Mouse (Mus musculus) lung, postnatal 4 days (tissue): ENCODE measurements around the gene Tnfaip8l1.

Experiments
- DNase-seq, 2 experiments: peaks; one replicate each; pipeline ENCODE4 v3.0.0; 2021

The Tnfaip8l1 gene

DNA sequence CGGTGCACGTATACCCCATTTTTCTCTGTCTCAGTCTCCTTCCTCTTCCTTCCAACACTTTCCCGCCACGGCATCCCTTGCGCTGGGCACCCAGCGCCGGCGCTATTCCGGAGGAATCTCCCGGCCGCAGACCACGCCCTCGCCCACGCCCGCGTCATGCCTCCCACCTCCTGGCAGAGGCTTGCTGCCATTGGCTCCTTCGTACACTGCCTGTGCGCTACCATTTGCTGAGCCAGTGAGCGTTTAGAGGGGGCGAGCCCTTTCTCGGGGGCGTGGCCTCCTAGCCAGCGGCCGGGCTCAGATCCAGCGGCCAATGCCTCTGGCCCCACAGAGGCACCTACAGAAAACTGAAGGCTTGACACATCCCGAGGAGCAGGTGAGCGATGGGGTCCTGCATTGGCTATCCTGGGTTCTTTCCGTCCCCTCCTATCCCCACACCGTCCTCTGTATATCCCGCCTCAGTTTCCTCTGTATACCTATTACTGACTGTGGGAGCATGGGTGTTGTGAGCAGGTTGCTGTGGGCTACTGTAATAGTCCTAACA, at the start of gene Tnfaip8l1:
Tnfaip8l1 (plus strand) TSS at position 247 of the 544 bp plus-strand sequence.
- peak; percentile 97 to 98 for DNase-seq

GRCm38 (mm10) chr17:56112743-56113142, 49.5 kb upstream of the Tnfaip8l1 start:
- DNase-seq = no peak

DNA sequence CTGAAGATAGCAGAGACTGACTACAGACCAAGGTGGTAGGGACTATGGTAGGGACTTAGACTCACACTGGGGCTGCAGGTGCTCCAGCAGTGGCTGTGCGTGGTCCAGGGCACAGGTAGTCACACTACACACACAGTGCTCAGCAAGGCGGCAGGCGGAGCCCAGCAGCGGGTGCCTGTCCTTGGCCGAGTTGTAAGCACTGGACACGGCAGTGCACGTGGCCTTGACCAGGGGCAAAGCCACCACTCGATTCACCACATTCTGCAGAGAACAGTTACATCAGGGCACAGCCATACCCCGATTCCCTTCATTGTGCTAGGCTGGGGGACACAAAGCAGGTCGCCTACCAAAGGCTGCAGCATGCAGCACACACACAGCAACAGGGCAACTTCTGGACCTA, 46.1 kb upstream of the Tnfaip8l1 start:
- DNase-seq = no peak

DNA sequence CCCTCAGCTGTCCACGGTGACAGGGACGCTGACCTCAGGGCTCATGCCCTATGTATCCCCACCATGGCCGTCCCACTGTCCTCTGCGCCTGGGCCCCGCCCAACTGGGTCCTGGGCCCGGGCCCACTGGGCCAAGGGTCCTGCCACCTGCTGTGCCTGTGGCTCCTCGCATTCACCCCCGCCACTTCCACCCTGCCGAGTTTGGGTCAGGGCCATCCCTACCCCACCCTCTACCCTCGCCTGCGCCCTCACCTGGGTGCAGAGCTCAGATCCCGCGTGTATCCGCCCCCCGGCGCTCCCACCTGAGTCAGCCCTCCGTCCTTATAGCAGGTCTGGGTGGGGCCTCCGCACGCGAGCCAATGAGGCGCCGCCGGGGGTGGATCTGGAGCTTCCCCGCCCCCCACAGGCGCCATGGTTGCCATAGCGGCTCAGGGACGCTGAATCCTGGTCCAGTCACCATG, 45.0 kb upstream of the Tnfaip8l1 start, which contains the start of gene Plin5:
Plin5 (minus strand) TSS at position 346 of the 460 bp plus-strand sequence.
- DNase-seq = peak; percentile 50 to 64

GRCm38 (mm10) chr17:56119431-56119830, 42.8 kb upstream of the Tnfaip8l1 start:
- DNase-seq = no peak

- peak; percentile 40 to 59 for DNase-seq
Observed at GRCm38 (mm10) chr17:56119981-56120880, 42.0 kb upstream of the Tnfaip8l1 start.

- DNase-seq = no peak
Observed at GRCm38 (mm10) chr17:56121826-56122225, 40.5 kb upstream of the Tnfaip8l1 start, which contains the start of gene Lrg1. Gene Lrg1, minus strand, starts transcription at chr17:56122001.

- no peak for DNase-seq
Observed at GRCm38 (mm10) chr17:56123161-56123560, 39.1 kb upstream of the Tnfaip8l1 start.

- DNase-seq = no peak
Observed at GRCm38 (mm10) chr17:56123681-56124340, 38.5 kb upstream of the Tnfaip8l1 start.

- peak in 1 of 2 experiments; percentile 67 for DNase-seq
Observed at GRCm38 (mm10) chr17:56124377-56125275, 37.7 kb upstream of the Tnfaip8l1 start.

DNA sequence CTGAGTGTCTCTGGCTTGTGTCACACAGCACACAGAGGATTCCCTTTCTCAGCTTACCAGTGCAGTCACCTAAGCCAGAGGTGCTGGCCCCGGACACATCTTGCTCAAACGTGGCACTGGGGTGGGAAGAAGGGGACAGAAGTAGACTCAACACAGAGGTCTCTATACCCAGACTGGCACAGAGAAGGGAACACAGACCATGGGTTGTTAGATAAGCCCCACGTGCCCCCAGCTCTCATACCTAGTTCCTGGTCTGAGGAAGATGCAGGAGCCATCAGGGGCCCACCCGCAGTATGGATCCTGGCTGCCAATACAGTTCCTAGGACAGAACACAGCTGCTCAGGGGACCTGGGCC, 37.0 kb upstream of the Tnfaip8l1 start:
- DNase-seq = no peak

DNA sequence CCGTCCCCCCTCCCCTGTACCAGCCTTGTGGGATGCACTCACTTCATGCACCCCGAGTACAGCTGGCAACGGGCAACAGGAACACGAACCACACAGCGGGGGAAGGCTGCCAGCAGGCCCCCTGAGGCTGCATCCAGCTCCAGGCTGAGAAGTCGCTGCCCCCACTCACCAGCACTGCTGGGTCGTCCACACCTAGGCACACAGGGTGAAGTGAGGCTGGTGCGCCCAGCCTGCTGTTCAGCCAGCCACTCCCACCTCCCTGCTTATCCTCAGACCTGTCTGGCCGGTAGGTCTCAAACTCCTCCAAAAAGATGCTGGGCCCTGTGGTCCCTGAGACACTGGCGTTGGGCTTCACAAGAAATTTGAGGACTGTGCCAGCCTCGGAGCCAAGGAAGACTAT, 36.1 kb upstream of the Tnfaip8l1 start:
- no peak for DNase-seq

GRCm38 (mm10) chr17:56128246-56128645, 34.0 kb upstream of the Tnfaip8l1 start:
- no peak for DNase-seq

- DNase-seq = no peak
Observed at GRCm38 (mm10) chr17:56131136-56131535, 31.1 kb upstream of the Tnfaip8l1 start.

DNA sequence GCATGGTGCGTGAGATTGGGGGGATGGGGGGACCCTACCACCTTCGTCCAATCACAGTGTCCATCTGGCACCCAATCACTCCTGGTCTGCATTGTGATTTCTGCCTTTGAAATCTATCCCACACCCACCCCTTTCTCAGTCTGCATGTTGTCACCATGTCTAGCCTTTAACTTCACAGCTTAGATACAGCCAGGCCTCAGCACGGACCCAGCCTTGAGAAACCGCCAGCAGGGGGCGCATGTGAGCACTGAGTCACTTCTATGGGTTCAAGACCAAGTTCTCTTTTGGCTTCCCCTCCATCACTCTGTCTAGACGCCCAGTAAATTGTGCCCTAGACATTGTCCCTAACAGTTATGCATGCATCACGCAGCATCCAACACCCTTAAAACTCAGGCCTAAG, 30.5 kb upstream of the Tnfaip8l1 start:
- DNase-seq = peak in 1 of 2 experiments; percentile 80

- peak; percentile 66 to 82 for DNase-seq
Observed at GRCm38 (mm10) chr17:56132661-56133060, 29.6 kb upstream of the Tnfaip8l1 start.

DNA sequence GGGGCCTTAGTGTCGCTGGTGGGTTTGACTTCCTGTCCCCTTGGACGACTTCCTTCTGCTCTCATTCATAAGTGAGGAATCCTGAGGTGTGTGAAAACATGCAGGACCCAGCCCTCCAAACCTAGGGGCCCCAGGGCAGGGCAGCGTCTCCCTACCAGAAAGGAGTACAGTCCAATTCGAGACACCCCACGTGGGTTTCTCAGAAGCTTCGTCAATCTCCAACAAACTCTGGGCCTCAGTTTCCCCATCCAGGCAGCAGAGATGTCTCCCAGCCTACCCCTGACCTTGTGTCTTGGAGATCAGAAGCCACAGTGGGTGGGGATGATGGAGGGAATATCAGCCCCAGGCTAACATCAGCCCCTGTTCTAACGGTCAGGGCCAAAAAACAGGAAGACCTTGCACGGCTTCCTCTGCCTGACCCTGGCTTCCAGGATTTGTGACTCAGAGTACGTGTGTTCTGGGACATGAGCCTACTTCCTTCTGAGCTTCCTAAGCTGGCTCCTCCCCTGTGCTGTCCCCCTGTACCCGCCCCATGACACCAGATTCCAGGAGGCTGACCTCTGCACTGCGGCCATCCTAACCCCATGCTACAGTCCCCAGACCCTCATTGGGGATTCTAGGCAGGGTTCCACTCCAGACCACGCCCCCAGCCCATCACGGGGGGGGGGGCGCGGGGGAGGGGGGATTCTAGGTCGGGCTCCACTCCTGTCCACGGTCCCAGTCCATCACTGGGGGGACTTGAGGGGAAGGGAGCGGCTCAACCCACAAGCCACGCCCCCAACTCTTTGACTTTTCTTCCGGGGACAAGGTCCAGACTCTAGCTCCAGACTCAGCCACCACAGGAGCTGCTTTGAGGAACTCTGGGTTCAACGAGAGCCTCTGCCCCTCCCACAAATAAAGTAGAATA, 28.6 kb upstream of the Tnfaip8l1 start:
- peak; percentile 70 to 72 for DNase-seq

DNA sequence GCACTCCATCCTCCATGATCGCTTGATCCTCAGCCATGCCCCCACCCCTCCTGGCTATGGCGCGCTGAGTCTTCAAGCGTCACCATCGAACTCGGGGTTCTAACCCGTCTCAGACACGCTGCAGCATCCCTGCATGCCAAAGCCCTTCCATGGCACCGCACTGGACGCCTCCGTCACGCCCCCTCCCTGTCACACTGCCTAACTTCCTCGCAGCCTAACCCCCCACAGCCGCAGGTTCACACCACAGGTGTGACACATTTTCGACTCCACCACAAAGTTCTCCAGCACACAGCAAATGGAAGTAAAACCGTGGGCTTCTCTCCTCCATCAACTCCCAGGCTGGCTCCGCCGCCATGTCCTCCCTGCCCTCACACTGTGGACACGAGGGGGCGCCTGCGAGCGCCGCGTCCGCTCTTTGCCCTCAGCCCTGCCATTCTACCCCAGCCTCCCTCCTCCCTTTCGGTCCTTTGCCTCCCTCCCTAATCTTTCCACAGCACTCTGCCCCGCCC, 27.8 kb upstream of the Tnfaip8l1 start:
- peak; percentile 73 to 85 for DNase-seq

DNA sequence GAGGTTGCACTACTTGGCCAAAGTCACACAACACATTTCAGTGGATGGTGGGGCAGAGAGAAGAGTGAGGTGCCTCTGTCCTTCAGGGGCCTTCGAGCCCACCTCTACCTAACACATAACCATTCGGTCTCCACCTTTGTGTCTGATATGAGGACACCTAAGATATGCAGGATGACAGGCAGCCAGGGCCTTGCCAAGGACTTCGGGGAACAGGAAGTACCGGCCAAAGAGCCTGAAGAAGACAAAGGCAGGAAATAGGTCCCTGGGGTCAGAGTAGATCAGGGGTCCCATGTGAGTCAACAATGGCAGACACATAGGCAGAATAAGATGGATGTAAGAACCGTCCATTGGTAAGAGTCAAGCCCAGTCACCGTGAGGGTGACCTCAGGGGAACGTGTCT, 25.7 kb upstream of the Tnfaip8l1 start:
- no peak for DNase-seq

DNA sequence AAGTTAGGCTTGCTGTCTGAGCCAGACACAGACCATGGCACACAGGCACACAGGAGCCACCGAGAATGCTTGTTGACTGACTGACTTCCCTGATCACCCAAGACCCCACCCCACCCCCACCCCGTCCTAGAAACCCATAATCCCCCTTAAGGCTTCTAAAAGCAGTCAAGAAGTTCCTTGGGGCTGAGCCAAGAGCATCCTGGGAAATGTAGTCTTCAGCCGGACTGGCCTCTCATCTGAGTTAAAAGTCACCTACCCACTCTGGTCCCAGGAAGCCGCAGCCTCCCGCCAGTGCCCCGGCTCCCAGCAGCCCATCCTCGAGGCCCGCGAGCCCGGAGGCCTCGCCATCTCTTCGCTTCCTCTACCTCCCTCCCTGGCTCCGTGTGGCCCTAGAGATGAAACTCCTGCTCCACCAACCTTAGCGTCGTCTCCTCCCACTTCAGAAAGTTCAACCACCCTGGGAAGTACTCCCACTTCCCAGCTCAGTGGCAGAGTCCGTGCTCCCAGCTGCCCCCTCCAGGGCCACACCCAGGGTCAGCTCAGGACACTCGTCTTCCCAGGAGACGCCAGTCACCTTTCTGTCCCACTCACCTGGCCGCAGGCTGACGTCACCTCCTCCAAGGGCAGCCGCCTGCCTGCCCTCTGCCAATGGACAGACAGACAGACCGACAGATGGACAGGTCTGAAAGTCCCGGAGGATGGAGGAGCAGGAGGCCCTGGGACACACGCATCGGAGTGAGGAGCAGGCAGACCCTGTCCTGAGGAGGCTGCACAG, 24.3 kb upstream of the Tnfaip8l1 start:
- no peak for DNase-seq
